Mouse (Mus musculus): ENCODE results near the gene Bin2. TPM values are rescaled to one million over a fixed set of nuclear protein-coding genes. Genes with fewer than 3 reads are reported as not detected.
A peak's percentile ranks its signal among the peaks of the same experiment; 100 is the strongest.

The Bin2 gene
- polyA plus RNA-seq, 1 experiment from 2014 or later, result 5.8 TPM

DNA sequence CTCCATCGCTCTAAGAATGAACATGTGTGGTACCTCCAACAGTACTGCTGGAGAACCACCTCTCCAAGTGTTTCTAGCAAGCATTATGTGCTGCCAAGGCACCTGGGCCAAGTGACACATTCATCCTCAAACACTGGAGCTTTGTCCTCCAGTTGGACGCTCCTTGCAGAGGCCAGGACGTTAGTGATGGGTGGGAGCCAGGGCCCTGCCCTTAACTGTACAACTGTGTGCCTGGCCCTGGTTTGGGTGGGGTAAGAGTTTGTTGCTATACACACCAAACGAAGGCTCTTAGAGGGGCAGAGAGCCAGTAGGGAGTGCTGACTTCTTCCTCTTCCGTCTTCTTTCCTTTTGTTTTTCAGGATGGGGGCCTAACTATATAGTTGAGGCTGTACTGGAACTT is 31.1 kb upstream of the Bin2 start:
- WGBS, result 76% methylated on average over 5 of the region's 5 CpGs
- H3K4me3 ChIP-seq (ENCODE audit: low read depth, low read length), result no peak overlapping the region
- TF ChIP-seq CTCF (IDR thresholded peaks at IDR 0.05; ENCODE audit: low read depth), result no peak
- no peaks in the 10 kb centered on the region for H3K4me1 ChIP-seq (replicated peaks; ENCODE audit: control insufficient read depth, insufficient read depth, low read length)
- no peak overlapping the region for H3K4me2 ChIP-seq (replicated peaks; ENCODE audit: low read depth)
- no peak overlapping the region for H3K9ac ChIP-seq (ENCODE audit: low read depth, low read length)
- peaks cover 40% of the 10 kb centered on the region for H3K36me3 ChIP-seq (ENCODE audit: control insufficient read depth, insufficient read depth)
- no peaks in the 10 kb centered on the region for H3K27me3 ChIP-seq (replicated peaks; ENCODE audit: control insufficient read depth, insufficient read depth, low read length)
- no peaks in the 10 kb centered on the region for H3K9me3 ChIP-seq (ENCODE audit: control insufficient read depth)
- no peak for ATAC-seq
- no peak overlapping the region for H3K27ac ChIP-seq (ENCODE audit: low read depth, low read length)

DNA sequence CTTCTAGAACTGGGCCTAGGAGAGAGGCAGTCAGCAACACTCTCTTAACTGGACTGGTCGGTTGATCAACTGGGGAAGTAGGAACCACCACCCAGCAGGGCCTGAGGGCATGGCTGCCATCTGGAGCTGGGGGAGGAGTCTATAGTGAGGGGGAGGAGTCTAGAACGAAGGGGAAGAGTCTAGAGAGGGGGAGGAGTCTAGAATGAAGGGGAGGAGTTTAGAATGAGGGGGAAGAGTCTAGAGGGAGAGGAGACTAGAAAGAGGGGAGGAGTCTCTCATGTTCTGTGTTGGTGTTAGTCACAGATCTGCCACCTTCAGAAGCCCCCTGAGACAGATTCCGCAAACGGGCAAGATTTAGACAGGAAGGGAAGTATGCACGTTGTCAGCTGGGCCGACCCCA is 30.0 kb upstream of the Bin2 start:
- H3K4me3 ChIP-seq (ENCODE audit: low read depth, low read length), result no peak overlapping the region
- H3K9ac ChIP-seq (ENCODE audit: low read depth, low read length), result no peak overlapping the region
- ATAC-seq, result no peak
- WGBS, result 74% methylated on average over 6 of the region's 6 CpGs
- H3K27me3 ChIP-seq (replicated peaks; ENCODE audit: control insufficient read depth, insufficient read depth, low read length), result no peaks in the 10 kb centered on the region
- H3K9me3 ChIP-seq (ENCODE audit: control insufficient read depth), result no peaks in the 10 kb centered on the region
- H3K4me1 ChIP-seq (replicated peaks; ENCODE audit: control insufficient read depth, insufficient read depth, low read length), result no peaks in the 10 kb centered on the region
- no peak overlapping the region for H3K27ac ChIP-seq (ENCODE audit: low read depth, low read length)
- TF ChIP-seq CTCF (IDR thresholded peaks at IDR 0.05; ENCODE audit: low read depth), result no peak
- H3K4me2 ChIP-seq (replicated peaks; ENCODE audit: low read depth), result no peak overlapping the region
- H3K36me3 ChIP-seq (ENCODE audit: control insufficient read depth, insufficient read depth), result peaks cover 43% of the 10 kb centered on the region

GRCm38 (mm10) chr15:100698078-100698477 is 28.7 kb upstream of the Bin2 start:
- Histone ChIP-seq H3K4me2 (replicated peaks; ENCODE audit: low read depth) (no peak overlapping the region), H3K27me3 (replicated peaks; ENCODE audit: control insufficient read depth, insufficient read depth, low read length) (no peaks in the 10 kb centered on the region), H3K27ac (ENCODE audit: low read depth, low read length) (no peak overlapping the region), H3K9me3 (ENCODE audit: control insufficient read depth) (no peaks in the 10 kb centered on the region), H3K9ac (ENCODE audit: low read depth, low read length) (no peak overlapping the region), H3K36me3 (ENCODE audit: control insufficient read depth, insufficient read depth) (peaks cover 46% of the 10 kb centered on the region), H3K4me3 (ENCODE audit: low read depth, low read length) (no peak overlapping the region), H3K4me1 (replicated peaks; ENCODE audit: control insufficient read depth, insufficient read depth, low read length) (no peaks in the 10 kb centered on the region)
- WGBS, result 74% methylated on average over 10 of the region's 10 CpGs
- no peak for TF ChIP-seq CTCF (IDR thresholded peaks at IDR 0.05; ENCODE audit: low read depth)
- ATAC-seq, result no peak

DNA sequence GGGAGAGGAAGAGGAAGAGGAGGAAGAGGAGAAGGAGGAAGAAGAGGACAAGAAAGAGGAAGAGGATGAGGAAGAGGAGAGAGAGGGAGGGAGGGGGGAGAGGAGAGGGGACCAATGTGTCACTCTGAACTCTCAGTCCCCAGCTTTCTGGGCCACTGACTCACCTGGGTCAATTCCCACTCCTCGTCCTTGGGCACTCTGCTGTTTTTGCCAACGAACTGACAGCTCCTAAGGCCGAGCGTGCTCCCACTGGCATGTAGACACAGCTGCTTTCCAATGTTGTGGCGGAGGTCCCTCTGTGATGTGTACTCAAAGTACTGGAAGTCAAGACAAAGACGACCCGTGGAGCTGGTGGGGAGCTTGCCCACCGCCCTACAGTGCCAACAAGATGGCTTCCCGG is 25.1 kb upstream of the Bin2 start:
- Histone ChIP-seq H3K4me3 (ENCODE audit: low read depth, low read length) (no peak overlapping the region), H3K36me3 (ENCODE audit: control insufficient read depth, insufficient read depth) (peaks cover 48% of the 10 kb centered on the region), H3K4me2 (replicated peaks; ENCODE audit: low read depth) (no peak overlapping the region), H3K27ac (ENCODE audit: low read depth, low read length) (no peak overlapping the region), H3K4me1 (replicated peaks; ENCODE audit: control insufficient read depth, insufficient read depth, low read length) (no peaks in the 10 kb centered on the region), H3K9ac (ENCODE audit: low read depth, low read length) (no peak overlapping the region), H3K27me3 (replicated peaks; ENCODE audit: control insufficient read depth, insufficient read depth, low read length) (no peaks in the 10 kb centered on the region), H3K9me3 (ENCODE audit: control insufficient read depth) (0 out of 2 replicates have a peak, but pooled peaks cover 6% of the 10 kb centered on the region)
- WGBS, result 96% methylated on average over 9 of the region's 9 CpGs
- no peak for ATAC-seq
- no peak for TF ChIP-seq CTCF (IDR thresholded peaks at IDR 0.05; ENCODE audit: low read depth)

DNA sequence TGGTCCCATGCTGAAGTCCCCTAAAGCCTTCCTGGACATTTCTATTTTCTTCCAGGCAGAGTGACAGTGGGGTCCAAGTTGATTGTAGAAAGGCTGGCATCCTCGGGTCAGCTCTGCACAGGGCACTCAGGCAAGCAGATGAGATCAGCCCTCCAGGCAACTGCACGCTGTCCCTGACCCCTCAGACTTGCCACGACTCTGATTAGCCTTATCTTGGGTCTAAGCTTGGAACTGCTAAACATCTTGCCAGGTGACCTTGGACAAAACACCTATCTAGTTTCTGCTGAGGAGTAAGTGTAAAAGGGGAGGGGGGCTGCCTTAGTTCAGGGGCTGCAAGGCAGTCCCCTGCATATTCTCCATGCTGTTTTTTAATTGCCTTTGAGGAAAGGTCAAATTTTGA is 22.6 kb upstream of the Bin2 start:
- Histone ChIP-seq H3K9me3 (ENCODE audit: control insufficient read depth) (0 out of 2 replicates have a peak, but pooled peaks cover 6% of the 10 kb centered on the region), H3K4me1 (replicated peaks; ENCODE audit: control insufficient read depth, insufficient read depth, low read length) (no peaks in the 10 kb centered on the region), H3K27me3 (replicated peaks; ENCODE audit: control insufficient read depth, insufficient read depth, low read length) (no peaks in the 10 kb centered on the region), H3K27ac (ENCODE audit: low read depth, low read length) (no peak overlapping the region), H3K4me2 (replicated peaks; ENCODE audit: low read depth) (no peak overlapping the region), H3K4me3 (ENCODE audit: low read depth, low read length) (no peak overlapping the region), H3K9ac (ENCODE audit: low read depth, low read length) (no peak overlapping the region), H3K36me3 (ENCODE audit: control insufficient read depth, insufficient read depth) (peaks cover 34% of the 10 kb centered on the region)
- ATAC-seq, result no peak
- no peak for TF ChIP-seq CTCF (IDR thresholded peaks at IDR 0.05; ENCODE audit: low read depth)
- 39% methylated on average over 3 of the region's 3 CpGs for WGBS

DNA sequence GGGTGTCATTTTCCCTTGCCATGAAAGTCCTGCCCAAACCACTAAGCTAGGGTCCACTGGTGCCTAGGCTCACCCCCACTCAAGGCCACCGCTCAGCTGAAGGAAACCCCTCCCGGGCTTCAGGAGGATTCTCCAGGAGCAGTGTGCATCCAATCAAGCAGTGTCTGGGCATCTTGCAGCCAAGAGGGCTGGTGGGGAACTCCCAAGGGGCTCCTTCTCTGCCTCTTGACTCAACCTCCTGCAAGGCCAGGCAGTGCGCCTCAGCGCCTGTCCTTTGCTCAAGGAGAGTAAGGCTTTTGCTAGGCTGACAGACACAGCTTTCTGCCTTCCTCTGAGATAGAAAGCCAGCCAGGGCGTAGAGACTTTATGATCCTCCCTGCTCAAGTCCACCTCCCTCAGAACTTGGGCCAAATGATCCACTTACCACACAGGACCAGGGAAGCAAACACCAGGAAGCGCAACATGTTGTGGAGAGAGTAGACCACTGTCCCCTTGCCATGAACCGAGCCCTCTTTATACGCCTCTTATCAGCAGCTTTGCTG is 18.1 kb upstream of the Bin2 start, which contains the start of gene Cela1:
Gene Cela1, minus strand, starts transcription at position 492 of the 542 bp plus-strand sequence.
- ATAC-seq, result no peak
- H3K27me3 ChIP-seq (replicated peaks; ENCODE audit: control insufficient read depth, insufficient read depth, low read length), result no peaks in the 10 kb centered on the region
- H3K9ac ChIP-seq (ENCODE audit: low read depth, low read length), result no peak within 1 kb of the TSS
- peaks cover 8% of the 10 kb centered on the region; the same call in 1 of the 2 replicates for H3K36me3 ChIP-seq (ENCODE audit: control insufficient read depth, insufficient read depth)
- 0 out of 2 replicates have a peak, but pooled peaks cover 6% of the 10 kb centered on the region for H3K9me3 ChIP-seq (ENCODE audit: control insufficient read depth)
- H3K27ac ChIP-seq (ENCODE audit: low read depth, low read length), result no peak within 1 kb of the TSS
- H3K4me2 ChIP-seq (replicated peaks; ENCODE audit: low read depth), result peak within 1 kb of the TSS; percentile 27
- TF ChIP-seq CTCF (IDR thresholded peaks at IDR 0.05; ENCODE audit: low read depth), result no peak
- no peaks in the 10 kb centered on the region for H3K4me1 ChIP-seq (replicated peaks; ENCODE audit: control insufficient read depth, insufficient read depth, low read length)
- WGBS, result 47% methylated on average over 8 of the region's 8 CpGs
- H3K4me3 ChIP-seq (ENCODE audit: low read depth, low read length), result no peak within 1 kb of the TSS

All from intestine, postnatal 0 days (tissue).